Mouse (Mus musculus): ENCODE data around the gene Ebp.

DNA sequence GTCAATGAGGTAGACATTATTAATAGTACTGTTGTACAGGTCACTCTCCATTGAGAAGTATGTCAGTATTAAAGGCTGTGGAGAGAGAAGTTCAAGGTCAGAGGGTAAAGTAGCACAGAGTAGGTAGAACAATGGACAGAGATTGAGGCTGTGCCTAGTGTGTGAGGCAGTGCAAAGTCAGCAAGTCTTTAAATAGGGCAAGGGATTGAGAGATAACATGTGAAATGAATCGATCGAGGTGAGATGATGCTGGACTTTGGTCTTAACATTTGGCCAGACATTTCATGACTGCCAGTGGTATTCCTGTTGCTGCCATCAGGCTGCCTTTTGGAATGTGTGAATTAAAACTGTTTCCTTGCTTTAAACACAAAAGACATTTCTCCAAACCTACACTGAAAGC, 14.4 kb downstream of the Ebp start:
- TF ChIP-seq CTCF (IDR thresholded peaks at IDR 0.05; ENCODE audit: low read depth) (no peak), EP300 (IDR thresholded peaks at IDR 0.05; ENCODE audit: low read depth) (no peak)
